In the genomic region with DNA sequence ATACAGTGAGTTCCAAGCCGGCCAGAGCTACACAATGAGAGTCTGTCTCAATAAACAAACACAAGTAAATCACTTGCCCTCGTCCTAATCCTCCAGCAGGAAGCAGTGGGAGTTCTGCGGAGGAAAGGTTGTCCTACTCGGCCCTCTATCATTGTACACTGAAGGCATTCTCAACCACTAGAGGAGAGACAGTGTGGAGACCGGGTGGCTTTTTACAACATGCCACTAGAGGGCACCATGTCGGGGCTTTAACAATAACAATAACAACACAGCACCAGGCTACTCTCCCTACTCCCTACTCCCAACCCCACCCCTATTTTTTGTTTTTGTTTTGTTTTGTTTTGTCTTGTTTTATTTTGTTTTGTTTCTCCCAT, we compare ENCODE assay signal across 8 mouse cellular contexts. TPM values are rescaled to one million over a fixed set of nuclear protein-coding genes. Genes with fewer than 3 reads are reported as not detected.
DNase-seq lines count a peak whose midpoint lies in the region; ATAC-seq and TF ChIP-seq lines count a peak whose summit lies in the region.
"Had no signal": no experiment of that assay in that cellular context is flagged by ENCODE, and none has a peak within 500 bp of the region (broad histone marks: within the 10 kb centered on the region; RNA-seq: fewer than 3 reads in every experiment).

No protein-coding gene starts in this region.

- H3K4me2 ChIP-seq in heart, embryonic 15.5 days: no peak overlapping the region
- no peak overlapping the region for H3K4me2 ChIP-seq in liver, embryonic 15.5 days

- no peak overlapping the region for H3K4me3 ChIP-seq in E14TG2a.4 (replicated peaks; ENCODE audit: low read length)
- H3K4me3 ChIP-seq in heart, embryonic 15.5 days: no peak overlapping the region
- no peak overlapping the region for H3K4me3 ChIP-seq in liver, embryonic 15.5 days (replicated peaks)

- no peaks in the 10 kb centered on the region for H3K36me3 ChIP-seq in E14TG2a.4 (ENCODE audit: insufficient read depth, low read length)
- no peaks in the 10 kb centered on the region for H3K36me3 ChIP-seq in heart, embryonic 15.5 days
- no peaks in the 10 kb centered on the region for H3K36me3 ChIP-seq in liver, embryonic 15.5 days (replicated peaks)

- peaks cover 13% of the 10 kb centered on the region for H3K4me1 ChIP-seq in E14TG2a.4 (replicated peaks; ENCODE audit: low read depth, low read length)
- no peaks in the 10 kb centered on the region for H3K4me1 ChIP-seq in heart, embryonic 15.5 days (replicated peaks)
- H3K4me1 ChIP-seq in liver, embryonic 15.5 days (replicated peaks): peaks cover 14% of the 10 kb centered on the region; the same call in 1 of the 2 replicates

- H3K27me3 ChIP-seq in E14TG2a.4 (ENCODE audit: insufficient read depth, low read length): peaks cover 3% of the 10 kb centered on the region; the same call in 1 of the 2 replicates
- no peaks in the 10 kb centered on the region for H3K27me3 ChIP-seq in heart, embryonic 15.5 days
- no peaks in the 10 kb centered on the region for H3K27me3 ChIP-seq in liver, embryonic 15.5 days

- H3K27ac ChIP-seq in heart, embryonic 15.5 days: 0 out of 2 replicates have a peak overlapping the region, but pooled peaks have one; percentile 35
- H3K27ac ChIP-seq in liver, embryonic 15.5 days (replicated peaks): no peak overlapping the region

- WGBS in heart, embryonic 15.5 days: 32% methylated on average over 6 of the region's 6 CpGs
- 23% methylated on average over 6 of the region's 6 CpGs for WGBS in liver, embryonic 15.5 days (ENCODE audit: insufficient replicate concordance)

- no peak overlapping the region for H3K9ac ChIP-seq in heart, embryonic 15.5 days
- H3K9ac ChIP-seq in liver, embryonic 15.5 days: no peak overlapping the region

- peak; percentile 48 for TF ChIP-seq CTCF in E14TG2a.4 (conservative IDR thresholded peaks at IDR 0.05; ENCODE audit: low read length)

- DNase-seq in WW6 (ENCODE audit: low read depth, low spot score): peak; percentile 64
- DNase-seq in embryo, embryonic 10.5 days (ENCODE audit: low spot score): peak; percentile 64
- peak; percentile 72 for DNase-seq in kidney, postnatal 14 days
- peak; percentile 45 for DNase-seq in ovary, postnatal 36 days (ENCODE audit: low spot score)

- ATAC-seq in heart, embryonic 15.5 days (replicated peaks; ENCODE audit: insufficient number of reproducible peaks, insufficient read depth, low FRiP score, low read depth): no peak; the same call in 1 of the 2 replicates
- ATAC-seq in liver, embryonic 15.5 days (ENCODE audit: insufficient read depth): peak; percentile 47

- no peaks in the 10 kb centered on the region for H3K9me3 ChIP-seq in E14TG2a.4 (ENCODE audit: low read length)
- no peaks in the 10 kb centered on the region for H3K9me3 ChIP-seq in heart, embryonic 15.5 days (replicated peaks)
- H3K9me3 ChIP-seq in liver, embryonic 15.5 days (replicated peaks): no peaks in the 10 kb centered on the region

RNA-seq across cellular contexts. Expression of a gene that starts 17.0 kb away (rescaled TPM):
- not detected in 2 replicates for polyA plus RNA-seq in heart, embryonic 15.5 days (2015; fragmentation: Nextera tagmentation; extraction: Ambion mirVana)
- not detected in 2 replicates for polyA plus RNA-seq in liver, embryonic 15.5 days (2015; fragmentation: Nextera tagmentation; extraction: Ambion mirVana)
- polyA plus RNA-seq: heart, embryonic 14.5 days had no signal

RNA-seq across cellular contexts. Expression of a gene that starts 30.4 kb away (rescaled TPM):
- 17.3 and 19.5 TPM in 2 replicates for polyA plus RNA-seq in heart, embryonic 15.5 days (2015; fragmentation: Nextera tagmentation; extraction: Ambion mirVana)
- 11.8 and 12.7 TPM in 2 replicates for polyA plus RNA-seq in liver, embryonic 15.5 days (2015; fragmentation: Nextera tagmentation; extraction: Ambion mirVana)

RNA-seq across cellular contexts. Expression of a gene that starts 32.3 kb away (rescaled TPM):
- 10.2 and 24.9 TPM in 2 replicates for polyA plus RNA-seq in heart, embryonic 15.5 days (2015; fragmentation: Nextera tagmentation; extraction: Ambion mirVana)
- 11.9 and 13.6 TPM in 2 replicates for polyA plus RNA-seq in liver, embryonic 15.5 days (2015; fragmentation: Nextera tagmentation; extraction: Ambion mirVana)

RNA-seq across cellular contexts. Expression of a gene that starts 35.4 kb away (rescaled TPM):
- polyA plus RNA-seq in heart, embryonic 15.5 days (2015; fragmentation: Nextera tagmentation; extraction: Ambion mirVana): 0.15 TPM in 1 of 2 replicates, not detected in the other
- 0.16 TPM in 1 of 2 replicates, not detected in the other for polyA plus RNA-seq in liver, embryonic 15.5 days (2015; fragmentation: Nextera tagmentation; extraction: Ambion mirVana)
- polyA plus RNA-seq: heart, embryonic 14.5 days had no signal
